Mouse (Mus musculus): ENCODE measurements around the gene Cst13.

Cst13 gene

GRCm38 (mm10) chr2:148874617-148875334 is 54.9 kb downstream of the Cst13 start:
- peak; percentile 15 for DNase-seq (ENCODE audit: low spot score)

GRCm38 (mm10) chr2:148875335-148875811 is 55.5 kb downstream of the Cst13 start, which contains the start of gene Cst3:
TSS of gene Cst3 (minus strand) at chr2:148875692.
- peak; percentile 69 for DNase-seq (ENCODE audit: low spot score)

DNA sequence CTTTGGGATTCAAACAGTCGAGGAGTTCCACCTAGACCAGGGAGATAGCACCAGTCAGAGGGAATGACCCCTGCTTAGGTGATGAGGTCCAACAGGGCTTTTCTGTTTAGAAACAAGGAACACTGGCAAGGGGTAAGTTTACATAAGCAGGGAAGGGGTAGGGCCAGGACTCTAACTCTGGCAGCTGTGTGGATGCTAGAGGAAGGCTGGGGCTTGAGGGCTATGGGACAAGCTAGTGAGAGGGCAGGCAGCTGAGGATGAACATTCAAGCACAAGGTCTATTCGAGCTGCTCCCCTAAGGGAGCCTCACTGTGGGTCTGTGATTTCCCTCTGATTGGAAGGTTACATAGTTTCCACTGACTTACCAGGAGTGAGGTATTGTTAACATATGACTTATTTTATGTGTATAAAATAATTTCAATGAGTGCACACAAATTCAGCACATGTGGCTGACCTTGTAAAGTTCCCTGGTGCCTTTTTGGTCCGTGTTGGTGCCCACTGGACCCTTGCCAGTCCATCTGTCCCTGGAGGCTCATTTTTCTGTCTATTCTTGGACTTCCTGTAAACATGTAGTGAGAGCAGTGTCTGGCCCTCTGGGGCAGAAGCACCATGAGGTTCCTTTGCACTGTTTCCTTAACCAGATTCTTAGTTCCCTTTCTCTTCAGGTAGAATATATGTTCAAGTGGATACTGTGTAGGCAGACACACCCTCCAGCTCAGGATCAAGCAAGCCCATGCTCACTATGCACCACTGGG is 57.3 kb downstream of the Cst13 start:
- DNase-seq (ENCODE audit: low spot score), result no peak

GRCm38 (mm10) chr2:148878641-148879130 is 58.8 kb downstream of the Cst13 start:
- no peak for DNase-seq (ENCODE audit: low spot score)

GRCm38 (mm10) chr2:148879199-148879598 is 59.3 kb downstream of the Cst13 start:
- no peak for DNase-seq (ENCODE audit: low spot score)

Measured in c-Kit-positive CD71-positive TER-119-positive erythroid progenitor cells, embryonic 14.5 days (primary cell).